Mouse (Mus musculus): ENCODE measurements around the gene Dcp1a.
A peak's percentile ranks its signal among the peaks of the same experiment; 100 is the strongest.

DNA sequence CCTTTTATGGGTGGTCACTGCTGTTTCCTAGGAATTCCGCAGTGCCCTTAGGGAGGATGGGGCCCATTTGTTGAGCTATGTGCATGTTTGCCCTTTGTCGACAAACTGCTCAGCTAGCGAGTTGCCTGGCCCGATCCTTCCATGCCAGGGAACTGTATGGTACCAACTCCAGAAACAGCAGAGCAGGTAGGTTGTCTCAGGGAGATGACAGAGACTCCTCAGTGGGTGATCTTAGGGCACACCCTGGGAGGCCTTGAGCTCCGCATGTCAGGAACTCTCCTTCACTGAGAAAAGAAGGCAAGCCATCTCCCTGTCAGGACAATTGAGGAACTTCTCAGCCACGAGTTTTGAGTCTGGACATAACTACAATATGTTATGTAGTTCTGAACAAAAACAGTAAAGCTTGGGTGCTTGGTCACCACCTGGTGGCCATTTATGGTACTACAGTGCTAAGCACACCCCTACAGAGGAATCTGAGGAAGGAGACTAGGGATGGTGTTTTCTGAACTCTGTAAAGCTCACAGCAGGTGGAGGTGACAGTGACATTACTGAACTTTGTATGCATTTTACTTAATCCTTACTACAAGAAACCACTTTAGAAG lies 94.7 kb downstream of the Dcp1a start:
- TF ChIP-seq EP300 (IDR thresholded peaks at IDR 0.05; ENCODE audit: low read depth) (no peak), CTCF (IDR thresholded peaks at IDR 0.05; ENCODE audit: low read depth) (peak; percentile 93)

Measured in liver, embryonic 14.5 days (tissue).